Mouse (Mus musculus): ENCODE data around the gene Olfr972. TPM values are rescaled to one million over a fixed set of nuclear protein-coding genes. Genes with fewer than 3 reads are reported as not detected.
"Not testable (repeated sequence)": the region's sequence is repeated elsewhere in the genome, so short reads cannot be mapped to it uniquely, and the experiment has no call there.

The Olfr972 gene
- polyA plus RNA-seq (2014; fragmentation: Nextera tagmentation; extraction: Ambion mirVana): not detected in 2 replicates

- Histone ChIP-seq H3K9ac (ENCODE audit: low read length) (no peak within 1 kb of the TSS), H3K9me3 (ENCODE audit: control insufficient read depth, low read length) (no peaks in the 10 kb centered on the region), H3K4me2 (ENCODE audit: low read length) (no peak within 1 kb of the TSS), H3K27me3 (replicated peaks; ENCODE audit: control insufficient read depth, insufficient read depth, low read length) (no peaks in the 10 kb centered on the region), H3K36me3 (ENCODE audit: control insufficient read depth, insufficient read depth, low read length) (no peaks in the 10 kb centered on the region), H3K4me3 (ENCODE audit: low read depth, low read length) (no peak within 1 kb of the TSS), H3K4me1 (replicated peaks; ENCODE audit: control insufficient read depth, insufficient read depth, low read length) (no peaks in the 10 kb centered on the region), H3K27ac (ENCODE audit: low read depth) (no peak within 1 kb of the TSS)
- WGBS: 70% methylated on average over 2 of the region's 2 CpGs
- no peak for DNase-seq (ENCODE audit: low spot score)
- ATAC-seq (replicated peaks; ENCODE audit: low FRiP score, low TSS enrichment, low read depth): no peak
Measured at GRCm38 (mm10) chr9:39866122-39866521, at the start of gene Olfr972. TSS of gene Olfr972 (plus strand) at chr9:39866422.

DNA sequence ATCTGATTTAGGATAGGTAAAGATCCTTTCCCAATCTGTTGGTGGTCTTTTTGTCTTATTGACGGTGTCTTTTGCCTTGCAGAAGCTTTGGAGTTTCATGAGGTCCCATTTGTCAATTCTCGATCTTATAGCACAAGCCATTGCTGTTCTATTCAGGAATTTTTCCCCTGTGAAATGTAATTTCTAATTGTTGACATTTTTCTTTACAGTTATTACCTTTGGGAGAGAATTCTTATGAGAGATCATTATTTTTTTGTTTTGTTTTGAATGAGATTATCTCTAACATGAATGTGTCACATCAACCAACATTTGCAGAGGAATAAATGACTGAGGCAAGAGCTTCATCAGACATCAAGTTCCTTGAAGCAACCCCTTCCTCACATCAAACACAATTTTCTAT is 29.6 kb upstream of the Olfr972 start, which contains the start of gene Olfr971:
Gene Olfr971, plus strand, starts transcription at position 301 of the 400 bp plus-strand sequence.
- not testable (repeated sequence) for H3K9ac ChIP-seq (ENCODE audit: low read length); H3K4me1 ChIP-seq (replicated peaks; ENCODE audit: control insufficient read depth, insufficient read depth, low read length); H3K36me3 ChIP-seq (ENCODE audit: control insufficient read depth, insufficient read depth, low read length); H3K9me3 ChIP-seq (ENCODE audit: control insufficient read depth, low read length); DNase-seq (ENCODE audit: low spot score); ATAC-seq (replicated peaks; ENCODE audit: low FRiP score, low TSS enrichment, low read depth); H3K4me2 ChIP-seq (ENCODE audit: low read length); H3K4me3 ChIP-seq (ENCODE audit: low read depth, low read length); H3K27ac ChIP-seq (ENCODE audit: low read depth); H3K27me3 ChIP-seq (replicated peaks; ENCODE audit: control insufficient read depth, insufficient read depth, low read length)
- 87% methylated on average over 1 of the region's 2 CpGs for WGBS

- not testable (repeated sequence) for H3K4me2 ChIP-seq (ENCODE audit: low read length); H3K4me1 ChIP-seq (replicated peaks; ENCODE audit: control insufficient read depth, insufficient read depth, low read length); H3K9me3 ChIP-seq (ENCODE audit: control insufficient read depth, low read length); DNase-seq (ENCODE audit: low spot score); H3K9ac ChIP-seq (ENCODE audit: low read length); H3K27ac ChIP-seq (ENCODE audit: low read depth); H3K4me3 ChIP-seq (ENCODE audit: low read depth, low read length); ATAC-seq (replicated peaks; ENCODE audit: low FRiP score, low TSS enrichment, low read depth); H3K27me3 ChIP-seq (replicated peaks; ENCODE audit: control insufficient read depth, insufficient read depth, low read length); H3K36me3 ChIP-seq (ENCODE audit: control insufficient read depth, insufficient read depth, low read length)
- WGBS: 82% methylated on average over 1 of the region's 1 CpGs
Measured at GRCm38 (mm10) chr9:39871986-39872385, 5.8 kb downstream of the Olfr972 start.

DNA sequence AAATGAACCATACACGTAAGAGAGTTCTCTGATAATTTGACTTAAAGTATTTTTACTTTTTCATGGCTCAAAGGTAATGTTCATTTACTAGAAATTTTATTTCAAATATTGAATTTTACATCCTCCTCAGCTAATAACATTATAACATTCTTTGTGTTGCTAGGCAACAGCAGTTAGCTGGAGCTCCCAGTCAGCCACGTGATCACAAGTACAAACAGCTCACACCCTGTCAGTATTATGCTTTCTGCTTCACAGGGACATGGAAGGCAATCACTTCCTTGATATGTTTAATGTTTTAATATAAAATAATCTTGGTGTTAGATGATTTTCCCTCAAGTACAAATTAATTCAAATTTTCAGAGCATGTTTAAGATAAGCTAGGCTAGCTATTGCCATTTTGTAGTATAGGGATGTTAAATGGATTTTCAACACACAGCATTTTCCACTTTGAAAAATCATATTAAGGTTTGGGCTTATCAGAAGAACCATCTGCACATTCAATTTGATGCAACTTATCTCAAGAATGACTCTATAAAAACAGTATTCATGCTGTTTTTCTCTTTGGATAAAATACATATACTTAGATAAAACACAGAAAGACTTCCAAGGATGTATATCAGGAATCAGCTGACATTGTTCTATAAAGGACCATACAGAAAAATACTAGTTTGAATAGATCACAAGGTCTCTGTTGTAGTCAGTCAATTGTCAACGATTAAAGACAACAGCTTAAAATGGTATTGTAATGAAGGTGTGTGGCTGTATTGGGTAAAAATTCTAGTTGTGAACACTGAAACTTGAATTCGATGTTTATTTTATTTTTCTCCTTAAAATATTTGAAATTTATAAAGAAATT is 11.5 kb downstream of the Olfr972 start:
- not testable (repeated sequence) for H3K4me3 ChIP-seq (ENCODE audit: low read depth, low read length); H3K27ac ChIP-seq (ENCODE audit: low read depth); H3K9me3 ChIP-seq (ENCODE audit: control insufficient read depth, low read length); H3K36me3 ChIP-seq (ENCODE audit: control insufficient read depth, insufficient read depth, low read length); H3K27me3 ChIP-seq (replicated peaks; ENCODE audit: control insufficient read depth, insufficient read depth, low read length); H3K9ac ChIP-seq (ENCODE audit: low read length); ATAC-seq (replicated peaks; ENCODE audit: low FRiP score, low TSS enrichment, low read depth); DNase-seq (ENCODE audit: low spot score); H3K4me1 ChIP-seq (replicated peaks; ENCODE audit: control insufficient read depth, insufficient read depth, low read length); H3K4me2 ChIP-seq (ENCODE audit: low read length)
- WGBS: no CpG with 5 or more reads among the region's 4 CpGs

DNA sequence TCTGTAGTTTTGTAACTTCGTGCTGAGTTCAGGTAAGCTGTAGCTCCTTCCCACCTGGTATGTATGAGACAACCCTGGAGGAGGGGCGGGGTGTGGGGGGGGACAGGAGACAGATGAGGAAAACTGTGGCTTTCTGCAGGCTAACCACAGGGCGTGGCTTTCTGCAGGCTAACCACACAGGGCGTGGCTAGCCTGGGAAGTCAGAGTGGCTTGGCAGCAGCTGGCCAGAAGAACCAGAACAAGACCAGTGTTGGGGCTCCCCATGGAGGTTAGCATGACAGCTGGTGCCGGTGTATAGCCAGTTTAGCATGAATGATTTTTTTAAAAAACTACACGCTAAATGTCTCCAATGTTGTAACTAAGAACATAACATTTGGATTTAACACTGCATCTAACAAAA is 38.9 kb downstream of the Olfr972 start:
- Histone ChIP-seq H3K27ac (ENCODE audit: low read depth) (no peak overlapping the region), H3K27me3 (replicated peaks; ENCODE audit: control insufficient read depth, insufficient read depth, low read length) (no peaks in the 10 kb centered on the region), H3K4me2 (ENCODE audit: low read length) (no peak overlapping the region), H3K9me3 (ENCODE audit: control insufficient read depth, low read length) (no peaks in the 10 kb centered on the region), H3K4me3 (ENCODE audit: low read depth, low read length) (no peak overlapping the region), H3K36me3 (ENCODE audit: control insufficient read depth, insufficient read depth, low read length) (no peaks in the 10 kb centered on the region), H3K9ac (ENCODE audit: low read length) (no peak overlapping the region), H3K4me1 (replicated peaks; ENCODE audit: control insufficient read depth, insufficient read depth, low read length) (no peaks in the 10 kb centered on the region)
- no peak for ATAC-seq (replicated peaks; ENCODE audit: low FRiP score, low TSS enrichment, low read depth)
- WGBS: 75% methylated on average over 6 of the region's 6 CpGs
- no peak for DNase-seq (ENCODE audit: low spot score)

DNA sequence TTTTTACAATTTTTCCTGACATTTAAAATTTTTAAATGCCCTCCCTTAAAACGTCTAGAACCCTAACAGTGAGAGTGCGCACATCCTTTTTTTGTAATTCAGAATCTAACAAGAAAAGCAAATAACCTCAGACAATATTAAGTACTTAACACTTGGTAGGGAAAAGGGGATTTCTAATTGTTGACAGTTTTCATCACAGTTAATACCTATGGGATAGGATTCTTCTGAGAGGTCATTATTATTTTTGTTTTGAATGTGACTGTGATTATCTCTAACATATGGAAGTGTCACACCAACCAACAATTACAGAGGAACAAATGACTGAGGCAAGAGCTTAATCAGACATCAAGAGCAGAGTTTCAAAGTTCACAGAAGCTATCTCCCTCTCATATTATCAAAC is 40.8 kb downstream of the Olfr972 start, which contains the start of gene Olfr229:
Gene Olfr229, plus strand, starts transcription at position 301 of the 400 bp plus-strand sequence.
- H3K4me1 ChIP-seq (replicated peaks; ENCODE audit: control insufficient read depth, insufficient read depth, low read length): no peaks in the 10 kb centered on the region
- no peaks in the 10 kb centered on the region for H3K9me3 ChIP-seq (ENCODE audit: control insufficient read depth, low read length)
- 71% methylated on average over 2 of the region's 2 CpGs for WGBS
- DNase-seq (ENCODE audit: low spot score) (no peak), ATAC-seq (replicated peaks; ENCODE audit: low FRiP score, low TSS enrichment, low read depth) (no peak)
- no peaks in the 10 kb centered on the region for H3K36me3 ChIP-seq (ENCODE audit: control insufficient read depth, insufficient read depth, low read length)
- H3K9ac ChIP-seq (ENCODE audit: low read length): no peak within 1 kb of the TSS
- no peak within 1 kb of the TSS for H3K27ac ChIP-seq (ENCODE audit: low read depth)
- no peak within 1 kb of the TSS for H3K4me3 ChIP-seq (ENCODE audit: low read depth, low read length)
- no peak within 1 kb of the TSS for H3K4me2 ChIP-seq (ENCODE audit: low read length)
- no peaks in the 10 kb centered on the region for H3K27me3 ChIP-seq (replicated peaks; ENCODE audit: control insufficient read depth, insufficient read depth, low read length)

- no peak overlapping the region for H3K9ac ChIP-seq (ENCODE audit: low read length)
- DNase-seq (ENCODE audit: low spot score): no peak
- 83% methylated on average over 3 of the region's 3 CpGs for WGBS
- H3K27ac ChIP-seq (ENCODE audit: low read depth): no peak overlapping the region
- H3K27me3 ChIP-seq (replicated peaks; ENCODE audit: control insufficient read depth, insufficient read depth, low read length): no peaks in the 10 kb centered on the region
- H3K36me3 ChIP-seq (ENCODE audit: control insufficient read depth, insufficient read depth, low read length): no peaks in the 10 kb centered on the region
- no peaks in the 10 kb centered on the region for H3K9me3 ChIP-seq (ENCODE audit: control insufficient read depth, low read length)
- H3K4me3 ChIP-seq (ENCODE audit: low read depth, low read length): no peak overlapping the region
- H3K4me2 ChIP-seq (ENCODE audit: low read length): no peak overlapping the region
- ATAC-seq (replicated peaks; ENCODE audit: low FRiP score, low TSS enrichment, low read depth): no peak
- no peaks in the 10 kb centered on the region for H3K4me1 ChIP-seq (replicated peaks; ENCODE audit: control insufficient read depth, insufficient read depth, low read length)
Measured at GRCm38 (mm10) chr9:39909939-39910338, 43.7 kb downstream of the Olfr972 start.
